Mouse (Mus musculus): ENCODE results near the gene Rasal1.

GRCm38 (mm10) chr5:120607335-120607734, 41.3 kb upstream of the Rasal1 start:
- no peak for TF ChIP-seq GATA1 (IDR thresholded peaks at IDR 0.05; ENCODE audit: low read length)
- TF ChIP-seq TAL1 (IDR thresholded peaks at IDR 0.05; ENCODE audit: low read length), result no peak

Data from erythroblast, embryonic 14.5 days (primary cell).